Mouse (Mus musculus): ENCODE data around the gene Tbc1d2b. TPM values are rescaled to one million over a fixed set of nuclear protein-coding genes. Genes with fewer than 3 reads are reported as not detected.

Tbc1d2b gene
- polyA plus RNA-seq, 3 experiments from 2014 or later = 10.6 to 14.0 (median 10.8) TPM

DNA sequence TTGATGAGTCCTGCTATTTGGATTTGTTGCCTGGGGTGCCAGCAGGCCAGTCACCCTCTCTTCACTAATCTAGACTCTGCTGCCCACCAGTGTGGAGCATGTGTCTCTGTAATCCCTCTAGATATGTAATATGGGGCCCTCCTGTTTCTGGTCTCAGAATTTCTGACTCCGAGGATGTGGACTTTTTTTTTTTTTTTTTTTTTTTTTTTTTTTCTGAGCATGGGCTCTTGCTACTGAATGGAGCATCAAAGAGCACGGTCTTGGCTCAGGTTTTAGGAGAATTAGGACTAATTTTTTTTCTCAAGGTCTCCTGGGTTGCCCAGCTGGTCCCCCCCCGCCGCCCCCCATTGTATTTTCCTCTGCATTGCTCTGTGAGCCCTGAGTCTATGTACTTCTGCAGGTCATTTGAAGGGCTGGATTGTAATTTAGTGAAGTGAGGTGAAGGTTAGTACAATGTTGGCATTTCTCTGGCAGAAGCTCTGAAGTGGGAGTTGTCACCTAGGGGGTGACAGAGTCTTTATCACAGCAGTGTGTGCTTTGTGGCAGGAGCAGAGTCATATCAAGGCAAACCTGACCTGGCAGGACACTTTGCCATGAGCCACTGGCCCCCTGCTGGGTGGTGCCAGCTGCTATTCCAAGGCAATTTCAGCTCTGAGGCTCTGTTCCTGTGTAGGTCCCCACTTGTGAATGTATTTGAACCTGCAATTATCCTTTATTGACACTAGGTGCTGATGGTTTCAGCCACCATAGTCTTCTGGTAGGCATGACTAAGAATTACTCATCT is 105.7 kb downstream of the Tbc1d2b start:
- ATAC-seq = no peak

DNA sequence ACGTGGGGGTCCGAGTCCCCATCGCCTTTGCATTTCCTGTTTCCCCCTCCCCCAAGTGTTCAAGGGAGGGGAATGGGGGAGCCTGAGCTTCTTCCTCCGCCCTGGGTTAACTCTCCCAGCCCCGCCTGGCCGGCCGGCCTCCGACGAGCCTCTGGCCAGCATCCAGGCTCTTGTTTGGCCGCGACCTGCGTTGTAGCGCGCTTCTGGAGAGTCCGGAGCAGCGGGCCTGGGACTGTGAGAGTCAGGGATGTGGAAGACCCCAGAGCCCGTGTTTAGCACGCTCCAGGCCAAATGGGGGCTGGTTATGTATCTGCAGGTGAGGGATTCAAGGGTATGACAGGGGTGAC is 106.9 kb downstream of the Tbc1d2b start:
- ATAC-seq = no peak

DNA sequence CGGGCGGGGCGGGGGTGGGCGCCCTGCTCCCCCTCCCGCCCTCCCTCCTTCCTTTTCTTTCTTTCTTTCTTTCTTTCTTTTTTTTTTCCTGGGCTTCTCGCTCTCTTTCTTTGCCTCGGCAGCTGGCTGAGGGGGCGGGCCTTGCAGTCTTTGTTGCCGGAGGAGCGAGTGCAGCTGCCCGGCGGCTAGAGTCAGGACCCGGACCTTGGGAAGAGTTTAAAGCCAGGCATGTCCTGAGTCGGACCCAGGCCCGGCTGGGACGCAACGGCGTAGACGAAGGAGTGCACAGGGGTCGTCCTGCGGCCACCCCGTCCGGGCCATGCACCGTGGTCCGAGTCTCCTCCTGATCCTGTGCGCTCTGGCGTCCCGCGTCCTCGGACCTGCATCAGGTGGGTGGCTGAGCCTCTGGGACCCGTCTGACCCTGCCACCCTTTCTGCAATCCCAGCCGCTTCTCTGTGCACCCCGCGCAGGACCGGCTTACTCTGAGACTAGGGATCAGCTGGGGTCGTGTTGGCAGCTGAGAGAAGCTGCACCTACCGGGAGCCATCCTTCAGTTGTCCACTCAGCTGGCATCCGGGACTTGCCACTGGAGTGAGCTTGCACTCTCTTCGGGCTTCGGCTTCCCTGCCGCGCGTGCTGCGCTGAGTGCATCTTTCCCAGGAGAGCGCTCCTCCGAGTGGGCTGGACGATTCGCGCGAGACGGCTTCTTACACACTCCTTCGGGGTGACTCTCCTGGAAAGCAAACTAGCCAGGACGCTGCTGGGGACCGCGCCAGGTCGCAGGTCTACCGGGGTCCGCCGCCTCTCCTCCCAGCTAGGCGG is 107.5 kb downstream of the Tbc1d2b start, which contains the start of gene Adamts7:
Gene Adamts7, plus strand, starts transcription at position 144 of the 823 bp plus-strand sequence.
- peak; percentile 21 for ATAC-seq

DNA sequence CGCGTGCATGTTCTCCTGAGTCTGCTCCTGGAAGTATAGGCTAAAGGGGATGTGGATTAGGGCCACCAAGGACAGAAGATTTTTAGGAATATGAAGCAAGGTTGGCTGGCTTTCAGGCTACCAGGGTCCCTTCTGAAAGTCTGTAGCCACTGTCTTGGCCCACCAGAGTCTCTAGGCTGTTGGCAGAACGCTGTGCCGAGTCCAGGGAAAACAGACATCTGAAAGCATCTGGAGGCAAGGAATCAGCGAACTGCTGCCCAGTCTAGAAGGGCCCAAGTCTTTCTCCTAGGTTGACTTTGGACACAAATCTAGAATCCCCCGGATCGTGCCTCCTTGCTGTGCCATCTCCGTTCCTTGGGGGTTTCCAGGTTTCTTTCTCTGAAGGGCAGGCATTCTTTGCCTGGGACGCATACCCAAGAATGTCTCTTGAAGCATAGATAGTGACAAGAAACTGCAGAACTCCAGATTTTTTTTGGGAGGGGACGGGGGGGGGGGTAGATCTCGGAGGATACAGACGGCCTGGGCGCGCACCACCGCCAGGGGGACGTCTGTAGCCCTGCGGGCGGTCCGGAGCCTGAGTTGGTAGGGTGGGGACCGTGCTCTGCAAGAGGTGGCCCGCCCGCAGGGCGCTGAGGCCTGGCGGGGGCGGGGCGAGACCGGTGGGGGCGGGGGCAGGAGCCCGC is 108.2 kb downstream of the Tbc1d2b start:
- no peak for ATAC-seq

Other genes with a start within 250 kb of the Tbc1d2b start
- gene Ctsh, start 216.7 kb downstream of the Tbc1d2b start, polyA plus RNA-seq (2017; shearing (Covaris generic)) = 10 to 100 TPM in 1 of 3 experiments, 1 to 10 TPM in 2; 1.2 to 11.4 (median 6.3) TPM
- gene Morf4l1, start 156.0 kb downstream of the Tbc1d2b start, polyA plus RNA-seq (2017; shearing (Covaris generic)) = 100 to 1,000 TPM; 287 to 345 (median 307) TPM
- gene Adamts7, start 107.7 kb downstream of the Tbc1d2b start, polyA plus RNA-seq (2017; shearing (Covaris generic)) = not detected